Mouse (Mus musculus) heart, postnatal 0 days (tissue): ENCODE measurements at regions not wholly inside any gene's neighbourhood (a gene's known extent, or its start where the extent isn't known, plus 50 kb on each side); places are given as distances from the start of the nearest gene placed in this dataset.

Experiments used
- CTCF ChIP-seq: IDR thresholded peaks from 2 replicates; pipeline ENCODE4 v1.5.1; 2016; ENCODE audit warnings: antibody characterized with exemption, control low read depth, low read depth
- EP300 ChIP-seq: IDR thresholded peaks from 2 replicates; pipeline ENCODE4 v1.6.1; 2016; ENCODE audit warnings: antibody characterized with exemption, low read depth

DNA sequence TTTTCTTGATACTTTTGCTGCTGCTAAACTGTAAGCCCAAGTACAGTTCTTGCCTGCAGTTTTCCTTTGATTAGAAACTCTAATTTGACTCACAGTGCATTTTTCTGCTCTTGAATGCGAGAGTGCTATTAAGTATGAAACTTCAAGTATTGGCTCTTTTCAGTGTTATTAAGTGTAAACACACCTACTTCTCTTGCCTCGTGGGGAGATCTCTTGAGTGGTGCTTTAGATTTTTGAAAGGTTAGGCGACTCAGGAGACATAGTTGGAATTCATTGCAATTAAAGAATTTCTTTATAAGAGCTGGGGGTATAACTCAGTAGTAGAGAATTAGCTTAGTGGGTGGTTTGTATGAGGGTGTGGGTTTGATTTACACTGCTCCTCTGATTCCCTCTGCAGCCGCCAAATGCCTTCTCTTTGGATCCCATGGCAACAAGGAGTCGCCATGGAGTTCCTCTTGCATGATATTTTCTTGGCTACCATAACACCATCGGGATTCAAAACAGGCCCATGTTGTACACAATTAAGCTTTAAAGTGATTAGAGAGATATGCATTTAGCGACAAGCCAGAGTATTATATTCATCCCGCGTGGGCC lies 88.1 kb upstream of the Rxylt1 start:
- TF ChIP-seq CTCF (no peak), EP300 (no peak)
